9 mouse cellular contexts compared by ENCODE assay signal in genomic region chr2:114012749-114013211, GRCm38 (mm10). TPM values are rescaled to one million over a fixed set of nuclear protein-coding genes. Genes with fewer than 3 reads are reported as not detected.
DNase-seq lines count a peak whose midpoint lies in the region; ATAC-seq and TF ChIP-seq lines count a peak whose summit lies in the region.
"Had no signal": no experiment of that assay in that cellular context is flagged by ENCODE, and none has a peak within 500 bp of the region (broad histone marks: within the 10 kb centered on the region; RNA-seq: fewer than 3 reads in every experiment).

No protein-coding gene starts in this region.

- no peak for TF ChIP-seq CTCF in intestine, postnatal 0 days (IDR thresholded peaks at IDR 0.05; ENCODE audit: low read depth)

- 0 out of 2 replicates have a peak overlapping the region, but pooled peaks have one; percentile 60 for H3K4me2 ChIP-seq in intestine, postnatal 0 days (replicated peaks; ENCODE audit: low read depth)

- no peak overlapping the region for H3K9ac ChIP-seq in intestine, postnatal 0 days (ENCODE audit: low read depth, low read length)

- H3K4me3 ChIP-seq in intestine, postnatal 0 days (ENCODE audit: low read depth, low read length): peak overlapping the region; percentile 33; the same call in 1 of the 2 replicates

- H3K27me3 ChIP-seq in intestine, postnatal 0 days (replicated peaks; ENCODE audit: control insufficient read depth, insufficient read depth, low read length): peaks cover 34% of the 10 kb centered on the region

- 9% methylated on average over 19 of the region's 19 CpGs for WGBS in intestine, postnatal 0 days

- DNase-seq in adrenal gland, postnatal 10 days: peak; percentile 4
- DNase-seq in adrenal gland, adult 8-10 months: no peak
- peak; percentile 45 to 55 for DNase-seq in right cerebral cortex, postnatal 10 days (ENCODE audit: low spot score in 2 of 2)
- no peak for DNase-seq in right cerebral cortex, postnatal 36 days (ENCODE audit: low spot score in 2 of 2)
- DNase-seq in right cerebral cortex, postnatal 25 days: peak; percentile 12
- no peak for DNase-seq in layer of hippocampus, adult 9-11 months
- no peak for DNase-seq in lung, postnatal 36 days

- ATAC-seq in intestine, postnatal 0 days: peak; percentile 41; the same call in 1 of the 2 replicates

- no peaks in the 10 kb centered on the region for H3K36me3 ChIP-seq in intestine, postnatal 0 days (ENCODE audit: control insufficient read depth, insufficient read depth)

- H3K4me1 ChIP-seq in intestine, postnatal 0 days (replicated peaks; ENCODE audit: control insufficient read depth, insufficient read depth, low read length): no peaks in the 10 kb centered on the region

- H3K9me3 ChIP-seq in intestine, postnatal 0 days (ENCODE audit: control insufficient read depth): no peaks in the 10 kb centered on the region

- no peak overlapping the region for H3K27ac ChIP-seq in intestine, postnatal 0 days (ENCODE audit: low read depth, low read length)

RNA-seq across cellular contexts. Expression of gene Gjd2, which starts 0.6 kb away (rescaled TPM):
- total RNA-seq in adrenal gland, postnatal 10 days (2021): 1 to 10 TPM; 9.5 to 9.9 TPM
- 1 to 10 TPM; 4.4 to 6.1 (median 5.5) TPM for total RNA-seq in adrenal gland, adult 8-10 months (2022)
- polyA plus RNA-seq in intestine, postnatal 0 days (2015; fragmentation: Nextera tagmentation; extraction: Ambion mirVana): 0.44 and 0.51 TPM in 2 replicates
- total RNA-seq: common myeloid progenitor, adult 5-6 weeks had no signal

RNA-seq across cellular contexts. Expression of gene Actc1, which starts 40.6 kb away (rescaled TPM):
- total RNA-seq in adrenal gland, postnatal 10 days (2021): 10 to 100 TPM in 1 of 2 experiments, 1 to 10 TPM in 1; 8.2 to 14.9 TPM
- total RNA-seq in adrenal gland, adult 8-10 months (2022): not detected
- 7.9 and 10.2 TPM in 2 replicates for polyA plus RNA-seq in intestine, postnatal 0 days (2015; fragmentation: Nextera tagmentation; extraction: Ambion mirVana)
- total RNA-seq: common myeloid progenitor, adult 5-6 weeks had no signal

Comparison
In these comparisons a context has a peak if more than half of its experiments do, and no peak if none do; other contexts are left out.
1. DNase-seq: peak in adrenal gland, postnatal 10 days (single experiment), right cerebral cortex, postnatal 10 days (2 of 2) and right cerebral cortex, postnatal 25 days (single experiment); none in adrenal gland, adult 8-10 months (single experiment), right cerebral cortex, postnatal 36 days (0 of 2), layer of hippocampus, adult 9-11 months (single experiment) and lung, postnatal 36 days (single experiment).
2. RNA of gene Actc1, which starts 40.6 kb away (total RNA-seq): 8.2 to 14.9 TPM in adrenal gland, postnatal 10 days; not detected in adrenal gland, adult 8-10 months; every median in the first group is over 4 times any median in the second.